Mouse (Mus musculus) stomach, postnatal 0 days (tissue): Measurements from ENCODE around the gene R3hdm2. TPM values are rescaled to one million over a fixed set of nuclear protein-coding genes. Genes with fewer than 3 reads are reported as not detected.

Source experiments
- ATAC-seq: fragments of 200-750 bp; cut with Nextera tagmentation; 2 replicates; pipeline ENCODE4 v1.8.0; 2017; ENCODE audit not compliant: low FRiP score, low TSS enrichment
- DNase-seq: peaks from one replicate; pipeline ENCODE4 v3.0.0-alpha.2; 2016; ENCODE audit warnings: low spot score
- H3K27ac ChIP-seq: fragments of 300-500 bp; sonication (generic); replicated peaks from 2 replicates; pipeline ENCODE4 v1.5.1; 2014; ENCODE audit warnings: mild to moderate bottlenecking, control low read depth
- H3K27me3 ChIP-seq: fragments of 300-500 bp; sonication (generic); 2 replicates; pipeline ENCODE4 v1.6.1; 2014; ENCODE audit warnings: low read length; ENCODE audit not compliant: control insufficient read depth, insufficient read depth
- H3K36me3 ChIP-seq: fragments of 300-500 bp; sonication (generic); 2 replicates; pipeline ENCODE4 v1.6.1; 2014; ENCODE audit warnings: low read length, mixed read lengths; ENCODE audit not compliant: control insufficient read depth, insufficient read depth
- H3K4me1 ChIP-seq: fragments of 300-500 bp; sonication (generic); replicated peaks from 2 replicates; pipeline ENCODE4 v1.6.1; 2014; ENCODE audit warnings: antibody characterized with exemption; ENCODE audit not compliant: control insufficient read depth, insufficient read depth
- H3K4me2 ChIP-seq: fragments of 300-500 bp; sonication (generic); replicated peaks from 2 replicates; pipeline ENCODE4 v1.6.1; 2014; ENCODE audit warnings: low read depth, mild to moderate bottlenecking, control low read depth, moderate library complexity
- H3K4me3 ChIP-seq: fragments of 300-500 bp; sonication (generic); 2 replicates; pipeline ENCODE4 v1.5.1; 2014; ENCODE audit warnings: low read depth, low read length, control low read depth
- H3K9ac ChIP-seq: fragments of 300-500 bp; sonication (generic); 2 replicates; pipeline ENCODE4 v1.6.1; 2014; ENCODE audit warnings: mild to moderate bottlenecking, low read length, control low read depth, mixed read lengths
- H3K9me3 ChIP-seq: fragments of 300-500 bp; sonication (generic); 2 replicates; pipeline ENCODE4 v1.6.1; 2016; ENCODE audit warnings: low read length; ENCODE audit not compliant: control insufficient read depth
- CTCF ChIP-seq: IDR thresholded peaks from 2 replicates; pipeline ENCODE4 v1.5.1; 2016; ENCODE audit warnings: antibody characterized with exemption, low read depth, mild to moderate bottlenecking, moderate library complexity
- EP300 ChIP-seq: optimal IDR thresholded peaks from 2 replicates; pipeline ENCODE3; 2016; ENCODE audit warnings: antibody characterized with exemption
- WGBS: fragments of 180-500 bp; shearing (Covaris S2); extraction: QIAGEN DNeasy Blood & Tissue Kit; methylation state at CpG from one replicate; pipeline ENCODE4 v1.1.7; 2014; 5-methylcytosine and 5-hydroxymethylcytosine counted together
- polyA plus RNA-seq: library from polyadenylated mRNA; unstranded; fragments of >200 nt; fragmentation: Nextera tagmentation; extraction: Ambion mirVana; gene quantifications from 2 replicates; pipeline ENCODE4 v1.2.1, GENCODE M21; 2015

Gene R3hdm2
- polyA plus RNA-seq, 1 experiment from 2014 or later, result 17.6 TPM

- Histone ChIP-seq H3K4me2 (no peak overlapping the region), H3K4me1 (no peaks in the 10 kb centered on the region), H3K9ac (no peak overlapping the region), H3K27me3 (no peaks in the 10 kb centered on the region), H3K36me3 (peaks cover 33% of the 10 kb centered on the region), H3K4me3 (no peak overlapping the region), H3K27ac (no peak overlapping the region), H3K9me3 (no peaks in the 10 kb centered on the region)
- TF ChIP-seq CTCF, result no peak
- TF ChIP-seq EP300, result no peak
- DNase-seq (no peak), ATAC-seq (no peak)
- WGBS, result 80% methylated on average over 7 of the region's 7 CpGs
These were observed 108.7 kb downstream of the R3hdm2 start for GRCm38 (mm10) chr10:127488856-127489255.

GRCm38 (mm10) chr10:127490160-127491127, 110.3 kb downstream of the R3hdm2 start:
- no peak for ATAC-seq
- H3K9me3 ChIP-seq, result no peaks in the 10 kb centered on the region
- H3K27ac ChIP-seq, result no peak overlapping the region
- H3K4me1 ChIP-seq, result no peaks in the 10 kb centered on the region
- DNase-seq, result no peak
- H3K9ac ChIP-seq, result no peak overlapping the region
- H3K4me3 ChIP-seq, result no peak overlapping the region
- peaks cover 38% of the 10 kb centered on the region for H3K36me3 ChIP-seq
- WGBS, result 86% methylated on average over 18 of the region's 18 CpGs
- H3K27me3 ChIP-seq, result no peaks in the 10 kb centered on the region
- no peak overlapping the region for H3K4me2 ChIP-seq
- TF ChIP-seq CTCF (no peak), EP300 (no peak)

- H3K4me2 ChIP-seq, result no peak overlapping the region
- H3K9me3 ChIP-seq, result no peaks in the 10 kb centered on the region
- TF ChIP-seq EP300 (no peak), CTCF (no peak)
- no peaks in the 10 kb centered on the region for H3K4me1 ChIP-seq
- no peak overlapping the region for H3K9ac ChIP-seq
- H3K36me3 ChIP-seq, result peaks cover 38% of the 10 kb centered on the region
- H3K4me3 ChIP-seq, result no peak overlapping the region
- no peaks in the 10 kb centered on the region for H3K27me3 ChIP-seq
- H3K27ac ChIP-seq, result no peak overlapping the region
- WGBS, result 80% methylated on average over 8 of the region's 8 CpGs
- ATAC-seq, result no peak
- no peak for DNase-seq
These were observed 111.0 kb downstream of the R3hdm2 start for GRCm38 (mm10) chr10:127491128-127491512.

- DNase-seq (no peak), ATAC-seq (no peak)
- Histone ChIP-seq H3K36me3 (peaks cover 41% of the 10 kb centered on the region), H3K9ac (no peak overlapping the region), H3K4me2 (no peak overlapping the region), H3K27me3 (no peaks in the 10 kb centered on the region), H3K27ac (no peak overlapping the region), H3K4me3 (no peak overlapping the region), H3K4me1 (no peaks in the 10 kb centered on the region), H3K9me3 (no peaks in the 10 kb centered on the region)
- WGBS, result 77% methylated on average over 3 of the region's 3 CpGs
- TF ChIP-seq CTCF (no peak), EP300 (no peak)
These were observed 112.0 kb downstream of the R3hdm2 start for GRCm38 (mm10) chr10:127492118-127492517.

- Histone ChIP-seq H3K9ac (no peak overlapping the region), H3K9me3 (no peaks in the 10 kb centered on the region), H3K27me3 (no peaks in the 10 kb centered on the region), H3K4me1 (no peaks in the 10 kb centered on the region), H3K36me3 (peaks cover 40% of the 10 kb centered on the region), H3K27ac (no peak overlapping the region), H3K4me2 (no peak overlapping the region), H3K4me3 (no peak overlapping the region)
- ATAC-seq (no peak), DNase-seq (no peak)
- 94% methylated on average over 3 of the region's 3 CpGs for WGBS
- TF ChIP-seq CTCF (no peak), EP300 (no peak)
These were observed 116.0 kb downstream of the R3hdm2 start for GRCm38 (mm10) chr10:127496156-127496555.

GRCm38 (mm10) chr10:127499516-127499915, 119.4 kb downstream of the R3hdm2 start:
- no peak overlapping the region for H3K4me2 ChIP-seq
- no peak for TF ChIP-seq EP300
- TF ChIP-seq CTCF, result no peak
- peaks cover 28% of the 10 kb centered on the region for H3K36me3 ChIP-seq

More at GRCm38 (mm10) chr10:127499516-127499915, 119.4 kb downstream of the R3hdm2 start:
- no peak overlapping the region for H3K27ac ChIP-seq
- no peaks in the 10 kb centered on the region for H3K27me3 ChIP-seq
- no peak for ATAC-seq
- H3K4me3 ChIP-seq, result no peak overlapping the region
- no peaks in the 10 kb centered on the region for H3K4me1 ChIP-seq
- DNase-seq, result no peak
- no peaks in the 10 kb centered on the region for H3K9me3 ChIP-seq
- WGBS, result 83% methylated on average over 5 of the region's 5 CpGs
- no peak overlapping the region for H3K9ac ChIP-seq
